Mouse (Mus musculus): ENCODE results near the gene Zfy1.
"Not testable (repeated sequence)": the region's sequence is repeated elsewhere in the genome, so short reads cannot be mapped to it uniquely, and the experiment has no call there.

Zfy1 gene

DNA sequence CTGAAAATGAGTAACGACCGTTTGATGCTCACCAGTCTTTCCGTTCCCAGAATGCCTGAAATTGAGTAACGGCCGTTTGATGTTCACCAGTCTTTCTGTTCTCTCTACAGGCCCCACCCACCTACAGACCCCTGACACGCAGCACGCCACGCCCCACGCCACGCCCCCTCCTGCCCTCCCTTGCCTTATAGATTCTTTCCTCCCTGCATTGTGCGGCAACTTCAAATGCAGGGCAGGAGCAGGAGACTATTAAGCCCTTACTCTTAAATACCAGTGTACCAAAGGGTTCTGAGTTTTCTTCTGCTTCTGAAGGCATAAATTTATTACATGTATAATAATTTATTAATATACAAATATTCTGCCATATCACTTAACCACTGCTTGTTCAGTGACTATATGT is at the start of gene Zfy1:
Gene Zfy1, minus strand, starts transcription at position 101 of the 400 bp plus-strand sequence.
- not testable (repeated sequence) for DNase-seq

DNA sequence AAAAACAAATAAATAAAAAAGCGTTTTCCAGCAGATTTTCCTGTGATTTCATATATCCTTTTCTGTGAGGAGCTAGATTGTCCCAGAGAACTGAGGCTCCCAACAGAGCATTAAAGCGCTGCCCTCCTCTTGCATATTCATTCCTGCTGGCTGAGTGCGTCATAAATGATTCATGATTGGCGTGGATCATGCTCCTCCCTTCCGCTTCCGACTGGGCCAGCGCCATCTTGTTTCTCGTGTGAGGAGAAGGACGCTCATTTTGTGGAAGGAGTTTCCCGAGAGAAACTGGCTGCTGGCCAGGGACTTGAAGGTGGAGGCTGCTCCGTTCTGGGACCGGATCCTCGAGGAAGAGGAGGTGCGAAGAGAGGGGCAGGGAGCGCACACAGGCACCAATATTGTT is 21.2 kb upstream of the Zfy1 start, which contains the start of gene Uba1y:
Gene Uba1y, plus strand, starts transcription at position 254 of the 400 bp plus-strand sequence.
- DNase-seq: no peak

DNA sequence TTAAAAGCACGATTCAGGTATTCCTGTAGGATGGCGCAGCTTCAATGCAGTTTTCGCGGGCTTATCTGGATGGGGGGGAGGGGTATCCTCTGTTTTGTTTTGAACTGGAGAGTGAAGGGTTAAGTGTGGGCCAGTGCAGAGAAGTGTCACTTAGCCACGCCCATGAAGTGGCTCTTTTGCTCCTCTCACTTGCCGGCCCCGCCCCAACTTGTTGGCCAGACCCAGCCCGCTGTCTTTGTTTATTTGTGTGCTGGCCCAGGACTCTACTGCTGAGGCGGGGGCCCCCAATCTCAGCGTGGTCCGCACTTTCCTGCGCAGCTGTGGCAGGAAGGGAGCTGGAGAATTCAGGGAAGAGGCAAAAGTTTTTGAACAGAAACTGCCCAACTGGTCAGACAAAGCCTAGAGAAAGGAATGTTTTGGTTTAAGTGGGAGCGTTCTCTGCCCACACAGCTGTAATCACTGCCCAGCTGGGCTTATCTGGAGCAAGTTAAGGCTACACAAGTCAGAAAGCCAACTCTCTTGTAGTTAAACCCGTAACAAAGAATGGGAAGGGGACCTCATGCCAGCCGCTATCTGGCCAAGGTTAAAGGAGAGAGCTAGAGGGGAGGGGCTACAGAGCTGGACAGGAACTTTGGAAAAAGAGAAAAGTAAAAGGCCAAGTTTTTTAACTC is 11.9 kb upstream of the Zfy1 start:
- peak; percentile 3 for DNase-seq
